Mouse (Mus musculus) ES-E14 (cell line): ENCODE results near the gene Ctdsp2.

Source experiments
- CHD2 ChIP-seq: IDR thresholded peaks from 2 replicates; pipeline ENCODE4 v1.6.1; 2014; ENCODE audit warnings: mild to moderate bottlenecking, low read depth, low read length, inconsistent platforms
- HCFC1 ChIP-seq: IDR thresholded peaks from 2 replicates; pipeline ENCODE4 v1.6.1; 2012; ENCODE audit warnings: low read length, inconsistent platforms, borderline replicate concordance; ENCODE audit not compliant: insufficient read depth
- MAFK ChIP-seq: IDR thresholded peaks from 2 replicates; pipeline ENCODE4 v1.6.1; 2014; ENCODE audit warnings: mild to moderate bottlenecking, low read depth, low read length, inconsistent platforms; ENCODE audit not compliant: insufficient read depth
- ZC3H11A ChIP-seq: IDR thresholded peaks from 2 replicates; pipeline ENCODE4 v1.6.1; 2012; ENCODE audit warnings: low read depth, mild to moderate bottlenecking, inconsistent platforms, low read length, borderline replicate concordance
- ZNF384 ChIP-seq: IDR thresholded peaks from 2 replicates; pipeline ENCODE4 v1.6.1; 2012; ENCODE audit warnings: low read depth, low read length, inconsistent platforms

- TF ChIP-seq ZC3H11A (no peak), CHD2 (no peak), ZNF384 (no peak), HCFC1 (no peak), MAFK (no peak)
Measured at GRCm38 (mm10) chr10:126935121-126935520, 43.4 kb upstream of the Ctdsp2 start.
